Mouse (Mus musculus) lung, adult 18-20 months (tissue): ENCODE results near the gene Arl6ip5.

ENCODE experiments used
- DNase-seq, 2 experiments: peaks; one replicate each; pipeline ENCODE4 v3.0.0; 2022; ENCODE audit warnings: mixed read lengths in 2 of 2

Gene Arl6ip5

GRCm38 (mm10) chr6:97273058-97273710, 62.7 kb downstream of the Arl6ip5 start:
- DNase-seq = no peak

GRCm38 (mm10) chr6:97273777-97274176, 63.3 kb downstream of the Arl6ip5 start:
- DNase-seq = no peak

GRCm38 (mm10) chr6:97275760-97276159, 65.3 kb downstream of the Arl6ip5 start:
- no peak for DNase-seq

GRCm38 (mm10) chr6:97276366-97276765, 65.9 kb downstream of the Arl6ip5 start:
- peak; percentile 54 to 72 for DNase-seq

- no peak for DNase-seq
These were observed 66.5 kb downstream of the Arl6ip5 start for GRCm38 (mm10) chr6:97276890-97277497.

- peak; percentile 81 to 86 for DNase-seq
These were observed 67.7 kb downstream of the Arl6ip5 start for GRCm38 (mm10) chr6:97278014-97278787.

GRCm38 (mm10) chr6:97278878-97279277, 68.4 kb downstream of the Arl6ip5 start:
- DNase-seq = peak; percentile 53 to 68
